Mouse (Mus musculus) embryonic fibroblast, embryonic 13.5 days (primary cell): ENCODE measurements at regions not wholly inside any gene's neighbourhood (a gene's known extent, or its start where the extent isn't known, plus 50 kb on each side); places are given as distances from the start of the nearest gene placed in this dataset.

Source experiments
- CTCF ChIP-seq: IDR thresholded peaks from 2 replicates; pipeline ENCODE4 v1.5.1; 2011; ENCODE audit warnings: mild to moderate bottlenecking, control low read depth, low read length, moderate library complexity, borderline replicate concordance; ENCODE audit not compliant: insufficient read depth
- POLR2A ChIP-seq: IDR thresholded peaks from 2 replicates; pipeline ENCODE4 v1.6.1; 2011; ENCODE audit warnings: low read depth, mild to moderate bottlenecking, control low read depth, low read length, moderate library complexity

DNA sequence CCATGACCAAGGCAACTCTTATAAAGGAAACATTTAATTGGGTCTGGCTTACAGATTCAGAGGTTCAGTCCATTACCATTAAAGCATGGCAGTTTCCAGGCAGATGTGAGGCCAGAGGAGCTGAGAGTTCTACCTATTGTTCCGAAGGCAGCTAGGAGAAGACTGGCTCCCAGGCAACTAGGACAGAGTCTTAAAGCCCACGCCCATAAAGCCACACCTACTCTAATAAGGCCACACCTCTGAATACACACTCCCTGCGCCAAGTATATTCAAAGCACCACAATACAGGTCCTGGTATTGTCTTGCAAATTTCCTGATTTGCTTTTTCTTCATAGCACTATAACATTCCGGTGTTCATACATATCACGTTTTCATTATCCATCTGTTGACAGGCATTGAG is 194.8 kb upstream of the Auts2 start:
- TF ChIP-seq POLR2A (no peak), CTCF (no peak)
